Mouse (Mus musculus): ENCODE measurements around the gene Gm17535. TPM values are rescaled to one million over a fixed set of nuclear protein-coding genes. Genes with fewer than 3 reads are reported as not detected.
"Not testable (repeated sequence)": the region's sequence is repeated elsewhere in the genome, so short reads cannot be mapped to it uniquely, and the experiment has no call there.

Gm17535 gene
- polyA plus RNA-seq, 1 experiment from 2014 or later = not detected

GRCm38 (mm10) chr9:3023312-3023984, 11.0 kb upstream of the Gm17535 start, which contains the start of gene Gm10718:
Gm10718 (plus strand) TSS chr9:3023547.
- not testable (repeated sequence) for H3K36me3 ChIP-seq (ENCODE audit: control insufficient read depth, insufficient read depth, low read length); H3K4me2 ChIP-seq (ENCODE audit: low read length); DNase-seq (ENCODE audit: low spot score); H3K27me3 ChIP-seq (replicated peaks; ENCODE audit: control insufficient read depth, insufficient read depth, low read length); H3K9me3 ChIP-seq (replicated peaks; ENCODE audit: control insufficient read depth, low read length); ATAC-seq; H3K9ac ChIP-seq (ENCODE audit: low read length); H3K27ac ChIP-seq (ENCODE audit: low read depth, low read length); H3K4me3 ChIP-seq (ENCODE audit: low read depth, low read length); H3K4me1 ChIP-seq (ENCODE audit: control insufficient read depth, insufficient read depth, low read length)
- 74% methylated on average over 9 of the region's 13 CpGs for WGBS

GRCm38 (mm10) chr9:3023985-3024648, 10.3 kb upstream of the Gm17535 start:
- not testable (repeated sequence) for H3K9me3 ChIP-seq (replicated peaks; ENCODE audit: control insufficient read depth, low read length); H3K27me3 ChIP-seq (replicated peaks; ENCODE audit: control insufficient read depth, insufficient read depth, low read length); H3K36me3 ChIP-seq (ENCODE audit: control insufficient read depth, insufficient read depth, low read length); H3K27ac ChIP-seq (ENCODE audit: low read depth, low read length); DNase-seq (ENCODE audit: low spot score); H3K4me2 ChIP-seq (ENCODE audit: low read length); H3K4me1 ChIP-seq (ENCODE audit: control insufficient read depth, insufficient read depth, low read length); H3K9ac ChIP-seq (ENCODE audit: low read length); H3K4me3 ChIP-seq (ENCODE audit: low read depth, low read length); ATAC-seq
- WGBS = 67% methylated on average over 15 of the region's 16 CpGs

GRCm38 (mm10) chr9:3024912-3025467, 9.4 kb upstream of the Gm17535 start, which contains the start of gene Gm10717:
Gm10717 (plus strand) TSS chr9:3025417.
- not testable (repeated sequence) for H3K9ac ChIP-seq (ENCODE audit: low read length); H3K27ac ChIP-seq (ENCODE audit: low read depth, low read length); H3K27me3 ChIP-seq (replicated peaks; ENCODE audit: control insufficient read depth, insufficient read depth, low read length); ATAC-seq; H3K4me1 ChIP-seq (ENCODE audit: control insufficient read depth, insufficient read depth, low read length); H3K9me3 ChIP-seq (replicated peaks; ENCODE audit: control insufficient read depth, low read length); H3K4me3 ChIP-seq (ENCODE audit: low read depth, low read length); H3K36me3 ChIP-seq (ENCODE audit: control insufficient read depth, insufficient read depth, low read length); DNase-seq (ENCODE audit: low spot score); H3K4me2 ChIP-seq (ENCODE audit: low read length)
- WGBS = 73% methylated on average over 12 of the region's 12 CpGs

- not testable (repeated sequence) for H3K27me3 ChIP-seq (replicated peaks; ENCODE audit: control insufficient read depth, insufficient read depth, low read length); H3K27ac ChIP-seq (ENCODE audit: low read depth, low read length); DNase-seq (ENCODE audit: low spot score); H3K36me3 ChIP-seq (ENCODE audit: control insufficient read depth, insufficient read depth, low read length); H3K4me2 ChIP-seq (ENCODE audit: low read length); H3K9ac ChIP-seq (ENCODE audit: low read length); ATAC-seq; H3K4me3 ChIP-seq (ENCODE audit: low read depth, low read length); H3K4me1 ChIP-seq (ENCODE audit: control insufficient read depth, insufficient read depth, low read length); H3K9me3 ChIP-seq (replicated peaks; ENCODE audit: control insufficient read depth, low read length)
- 62% methylated on average over 4 of the region's 6 CpGs for WGBS
Measured at GRCm38 (mm10) chr9:3025653-3026052, 8.7 kb upstream of the Gm17535 start.

- not testable (repeated sequence) for DNase-seq (ENCODE audit: low spot score); ATAC-seq; H3K4me2 ChIP-seq (ENCODE audit: low read length); H3K4me3 ChIP-seq (ENCODE audit: low read depth, low read length); H3K9me3 ChIP-seq (replicated peaks; ENCODE audit: control insufficient read depth, low read length); H3K9ac ChIP-seq (ENCODE audit: low read length); H3K27ac ChIP-seq (ENCODE audit: low read depth, low read length); H3K4me1 ChIP-seq (ENCODE audit: control insufficient read depth, insufficient read depth, low read length); H3K27me3 ChIP-seq (replicated peaks; ENCODE audit: control insufficient read depth, insufficient read depth, low read length); H3K36me3 ChIP-seq (ENCODE audit: control insufficient read depth, insufficient read depth, low read length)
- 77% methylated on average over 5 of the region's 5 CpGs for WGBS
Measured at GRCm38 (mm10) chr9:3026136-3026535, 8.3 kb upstream of the Gm17535 start.

- not testable (repeated sequence) for H3K27me3 ChIP-seq (replicated peaks; ENCODE audit: control insufficient read depth, insufficient read depth, low read length); H3K4me1 ChIP-seq (ENCODE audit: control insufficient read depth, insufficient read depth, low read length); H3K9ac ChIP-seq (ENCODE audit: low read length); H3K4me2 ChIP-seq (ENCODE audit: low read length); H3K9me3 ChIP-seq (replicated peaks; ENCODE audit: control insufficient read depth, low read length); H3K4me3 ChIP-seq (ENCODE audit: low read depth, low read length); H3K27ac ChIP-seq (ENCODE audit: low read depth, low read length); DNase-seq (ENCODE audit: low spot score); H3K36me3 ChIP-seq (ENCODE audit: control insufficient read depth, insufficient read depth, low read length); ATAC-seq
- 66% methylated on average over 9 of the region's 9 CpGs for WGBS
Measured at GRCm38 (mm10) chr9:3026741-3027140, 7.7 kb upstream of the Gm17535 start.

- H3K4me2 ChIP-seq (ENCODE audit: low read length); H3K9me3 ChIP-seq (replicated peaks; ENCODE audit: control insufficient read depth, low read length); H3K4me1 ChIP-seq (ENCODE audit: control insufficient read depth, insufficient read depth, low read length); ATAC-seq; H3K9ac ChIP-seq (ENCODE audit: low read length); H3K4me3 ChIP-seq (ENCODE audit: low read depth, low read length); H3K36me3 ChIP-seq (ENCODE audit: control insufficient read depth, insufficient read depth, low read length); H3K27ac ChIP-seq (ENCODE audit: low read depth, low read length); H3K27me3 ChIP-seq (replicated peaks; ENCODE audit: control insufficient read depth, insufficient read depth, low read length): not testable (repeated sequence)
- 76% methylated on average over 9 of the region's 9 CpGs for WGBS
- peak; percentile 17 for DNase-seq (ENCODE audit: low spot score)
Measured at GRCm38 (mm10) chr9:3027200-3027599, 7.2 kb upstream of the Gm17535 start.

- not testable (repeated sequence) for H3K27me3 ChIP-seq (replicated peaks; ENCODE audit: control insufficient read depth, insufficient read depth, low read length); H3K27ac ChIP-seq (ENCODE audit: low read depth, low read length); ATAC-seq; H3K4me1 ChIP-seq (ENCODE audit: control insufficient read depth, insufficient read depth, low read length); H3K9ac ChIP-seq (ENCODE audit: low read length); DNase-seq (ENCODE audit: low spot score); H3K4me3 ChIP-seq (ENCODE audit: low read depth, low read length); H3K4me2 ChIP-seq (ENCODE audit: low read length); H3K9me3 ChIP-seq (replicated peaks; ENCODE audit: control insufficient read depth, low read length); H3K36me3 ChIP-seq (ENCODE audit: control insufficient read depth, insufficient read depth, low read length)
- 67% methylated on average over 12 of the region's 16 CpGs for WGBS
Measured at GRCm38 (mm10) chr9:3029276-3030000, 5.0 kb upstream of the Gm17535 start.
